Mouse (Mus musculus) kidney, postnatal 10 days (tissue): Measurements from ENCODE around the gene Naxd.
"Not testable (repeated sequence)": the region's sequence is repeated elsewhere in the genome, so short reads cannot be mapped to it uniquely, and the experiment has no call there.

Experiments used
- DNase-seq: peaks from one replicate; pipeline ENCODE4 v3.0.0; 2021; ENCODE audit warnings: mixed read lengths

Naxd gene

DNA sequence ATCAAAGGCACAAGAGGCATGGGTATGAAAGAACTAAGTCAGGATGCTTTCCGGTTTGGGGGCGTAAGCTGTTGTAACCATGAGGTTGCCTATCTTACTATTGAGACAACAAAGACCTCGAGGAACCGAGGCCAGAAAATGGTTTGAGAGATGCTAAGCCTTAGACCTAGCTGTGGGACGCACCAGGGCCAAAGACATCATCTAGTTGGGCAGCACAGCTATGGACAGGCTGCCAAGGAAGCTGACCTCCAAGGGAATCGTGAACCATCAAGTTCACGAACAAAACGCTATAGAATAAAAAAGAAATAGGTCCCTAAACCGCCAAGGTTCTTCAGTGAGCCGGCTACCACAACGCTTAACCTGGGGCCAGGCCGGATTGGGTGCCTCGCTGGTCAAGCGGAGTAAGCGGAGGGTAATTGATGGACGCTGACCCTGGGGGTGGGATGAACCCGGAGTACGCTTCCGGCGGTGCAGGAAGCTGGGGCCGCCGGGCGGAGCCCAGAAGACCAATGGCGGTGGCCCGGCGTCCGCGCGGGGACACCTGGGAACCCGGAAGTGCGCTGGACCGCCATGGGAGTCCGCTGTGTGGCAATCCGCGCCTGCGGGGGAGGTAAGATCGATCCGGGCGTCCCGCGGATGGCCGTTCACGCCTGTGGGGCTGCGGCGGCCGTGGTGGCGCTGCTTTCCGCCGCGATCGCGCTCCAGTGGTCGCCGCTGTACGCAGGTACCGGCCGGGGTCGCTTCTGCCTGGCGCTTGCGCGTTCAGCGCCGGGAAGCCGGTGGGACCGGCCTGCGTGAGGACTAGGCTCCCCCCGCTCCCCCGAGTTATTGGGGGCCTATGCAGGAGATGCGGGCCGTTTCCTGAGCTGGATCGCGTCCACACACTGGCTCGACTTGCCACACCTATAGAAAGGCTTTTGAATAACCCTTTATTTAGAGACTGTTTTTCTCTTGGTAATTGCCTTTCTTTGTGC lies at the start of gene Naxd:
TSS of gene Naxd (plus strand) at position 490 of the 974 bp plus-strand sequence.
- DNase-seq, result peak; percentile 95

GRCm38 (mm10) chr8:11447910-11448570 lies 49.3 kb upstream of the Naxd start:
- DNase-seq, result no peak

- peak; percentile 73 for DNase-seq
Observed at GRCm38 (mm10) chr8:11450184-11451113, 46.9 kb upstream of the Naxd start.

DNA sequence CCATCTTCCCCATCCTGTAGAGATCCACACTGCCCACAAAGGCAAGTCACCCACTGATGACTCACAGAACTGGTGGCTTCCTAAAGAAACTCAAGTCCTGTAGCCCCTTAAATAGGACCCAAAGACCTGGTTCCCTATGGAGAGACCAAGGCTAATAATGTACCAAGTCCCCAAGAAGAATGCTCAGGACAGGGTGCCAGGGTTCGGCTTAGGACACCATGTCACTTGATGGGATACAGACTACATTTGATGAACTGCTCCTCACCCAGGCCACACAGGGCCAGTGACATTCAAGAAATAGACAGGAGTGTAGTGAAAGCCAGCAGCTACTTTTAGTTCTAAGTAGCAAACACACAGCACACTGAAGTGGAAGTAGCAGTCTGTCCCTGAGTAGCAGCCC lies 45.2 kb upstream of the Naxd start:
- no peak for DNase-seq

DNA sequence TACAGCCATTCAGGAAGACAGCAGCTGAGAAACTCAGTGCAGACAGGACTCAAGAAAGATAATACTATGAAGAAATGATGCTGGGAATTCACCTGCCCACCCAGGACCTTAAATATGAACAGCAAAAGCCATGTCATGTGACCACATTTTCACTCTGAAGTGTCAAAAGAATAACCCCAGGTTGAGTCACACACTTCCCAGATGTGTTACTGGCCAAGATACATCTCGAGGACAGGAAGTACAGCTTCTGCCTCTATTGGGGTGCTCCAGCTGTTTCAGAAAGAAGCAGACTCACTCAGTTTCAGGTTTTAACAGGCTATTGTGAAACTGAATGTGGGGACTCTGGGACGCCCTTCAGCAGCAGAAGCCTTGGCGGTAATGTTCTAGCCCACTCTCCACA lies 44.7 kb upstream of the Naxd start:
- no peak for DNase-seq

DNA sequence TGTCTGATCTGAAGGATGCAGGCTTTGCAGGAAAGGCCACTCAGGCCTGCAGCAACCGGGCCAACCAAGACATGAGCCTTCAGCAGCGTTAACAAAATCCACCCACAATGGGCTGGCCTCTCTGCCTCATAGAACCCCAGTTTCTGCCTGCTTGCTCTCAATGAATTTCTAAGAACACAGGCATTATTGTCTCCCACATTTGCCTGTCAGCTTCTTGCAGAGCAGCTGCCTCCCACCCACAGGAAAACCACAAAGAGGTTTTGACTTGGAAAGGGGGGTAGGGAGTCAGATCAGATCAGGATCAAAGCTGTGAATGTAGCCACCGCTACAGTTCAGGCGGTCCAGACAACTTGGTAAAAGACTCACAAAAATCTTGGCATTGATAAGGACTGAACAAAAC lies 44.3 kb upstream of the Naxd start:
- no peak for DNase-seq

GRCm38 (mm10) chr8:11454228-11454627 lies 43.1 kb upstream of the Naxd start:
- DNase-seq, result no peak

DNA sequence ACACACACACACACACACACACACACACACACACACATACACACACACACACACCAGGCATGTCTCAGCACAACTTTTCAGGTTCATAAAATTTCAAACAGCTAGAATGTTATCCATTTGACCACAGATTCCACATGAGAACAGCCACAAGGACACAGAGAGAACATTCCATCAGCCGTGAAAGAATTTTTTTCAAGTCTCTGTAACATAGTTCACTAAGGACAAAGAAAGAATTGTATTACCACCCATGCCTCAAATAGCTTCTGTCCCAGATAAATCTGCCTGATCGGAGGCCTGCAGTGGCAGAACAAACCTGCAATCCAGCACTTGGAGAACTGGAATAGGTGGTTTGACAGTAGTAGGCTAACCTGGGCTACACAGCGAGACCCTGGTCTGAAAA lies 40.0 kb upstream of the Naxd start:
- no peak for DNase-seq

- DNase-seq, result peak; percentile 71
Observed at GRCm38 (mm10) chr8:11457981-11458836, 39.1 kb upstream of the Naxd start.

DNA sequence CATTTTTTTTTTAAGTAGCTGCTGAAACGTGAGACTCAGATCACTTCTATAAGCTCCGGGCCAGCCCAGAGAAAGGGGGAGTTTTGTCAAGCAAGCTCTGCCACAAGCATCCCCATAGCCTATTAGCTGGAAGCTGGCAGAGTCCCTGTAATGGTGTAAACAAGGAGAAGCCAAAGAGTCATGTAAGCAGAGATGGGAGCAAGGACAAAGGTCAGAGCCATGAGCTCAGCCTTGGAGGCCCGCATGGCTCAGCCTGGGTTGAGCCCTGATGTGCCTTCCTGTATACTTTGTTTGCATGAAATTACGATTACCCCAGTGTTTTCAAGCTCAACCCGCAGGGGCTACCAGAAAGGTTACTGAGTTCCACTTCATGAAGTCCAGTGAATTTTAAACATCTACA lies 38.3 kb upstream of the Naxd start:
- peak; percentile 57 for DNase-seq

- peak; percentile 88 for DNase-seq
Observed at GRCm38 (mm10) chr8:11460934-11461333, 36.4 kb upstream of the Naxd start.

DNA sequence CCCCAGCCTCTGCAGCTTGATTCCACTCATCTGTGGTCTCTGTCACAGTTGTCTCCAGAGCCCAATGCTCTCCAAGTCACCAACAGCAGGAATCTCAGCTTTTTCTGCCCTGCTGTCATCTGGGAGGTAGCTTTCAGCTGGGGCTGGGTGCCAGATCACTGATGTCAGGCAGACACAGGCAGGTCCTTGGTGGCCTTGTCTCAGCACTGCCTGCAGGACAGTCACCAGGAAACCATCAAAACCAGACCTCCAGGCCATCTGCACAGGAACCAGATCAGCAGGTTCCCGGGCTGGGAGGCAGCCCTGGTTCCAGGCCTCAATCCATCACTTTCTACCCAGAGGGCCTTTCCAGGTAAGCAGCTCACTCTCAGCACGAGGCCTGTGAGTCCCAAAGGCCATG lies 35.5 kb upstream of the Naxd start:
- DNase-seq, result no peak

GRCm38 (mm10) chr8:11462641-11463040 lies 34.7 kb upstream of the Naxd start:
- no peak for DNase-seq

GRCm38 (mm10) chr8:11463541-11463888 lies 33.8 kb upstream of the Naxd start:
- DNase-seq, result no peak

DNA sequence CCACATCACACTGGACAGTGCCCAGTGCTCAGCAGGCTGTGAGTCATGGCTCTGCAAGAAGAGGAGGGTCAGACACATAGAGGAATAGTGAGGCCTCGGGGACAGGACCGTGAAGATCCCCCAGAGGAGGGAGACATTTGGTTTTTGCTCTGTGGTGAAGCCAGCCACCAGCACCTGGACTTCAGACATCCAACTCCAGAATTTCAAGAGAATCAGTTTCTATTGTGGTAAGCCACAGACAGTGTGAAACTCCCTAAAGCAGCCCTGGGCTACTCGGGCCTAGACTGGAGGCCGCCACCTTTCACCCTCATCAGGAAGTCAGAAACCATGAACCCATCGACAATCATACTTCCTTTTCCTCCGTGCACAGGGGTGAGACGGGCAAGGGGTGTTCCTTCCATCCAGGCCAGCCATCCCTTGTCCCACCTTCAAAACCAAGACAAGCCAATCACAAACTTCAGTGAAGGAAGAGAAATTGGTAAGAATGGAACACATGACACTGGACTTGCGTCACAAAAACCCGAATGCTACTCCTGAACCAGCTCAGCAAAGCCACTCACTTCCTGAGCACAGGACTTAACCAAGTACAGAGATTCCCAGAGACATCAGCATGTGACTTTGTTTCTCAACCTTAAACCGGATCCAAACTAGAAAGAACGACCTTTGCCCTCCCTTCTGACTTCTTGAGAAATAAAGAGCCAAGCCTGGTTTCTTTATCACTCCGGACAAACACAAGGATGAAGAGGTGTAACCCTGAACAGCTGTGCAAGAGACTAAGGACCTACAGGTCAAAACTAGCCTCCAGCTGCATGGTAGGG lies 33.2 kb upstream of the Naxd start:
- no peak for DNase-seq

DNA sequence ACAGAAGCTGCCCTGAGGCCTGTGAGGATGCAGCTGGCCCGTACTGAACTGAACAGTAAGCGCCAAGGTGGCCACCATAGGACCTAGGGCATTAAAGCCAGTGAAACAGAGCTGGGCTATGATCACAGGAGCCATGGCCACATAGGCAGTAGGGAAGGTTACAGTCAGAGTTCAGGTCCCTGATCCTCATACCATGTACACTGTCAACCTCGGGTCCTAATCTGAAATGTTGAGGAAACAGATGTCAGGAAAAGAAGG lies 32.7 kb upstream of the Naxd start:
- DNase-seq, result no peak

DNA sequence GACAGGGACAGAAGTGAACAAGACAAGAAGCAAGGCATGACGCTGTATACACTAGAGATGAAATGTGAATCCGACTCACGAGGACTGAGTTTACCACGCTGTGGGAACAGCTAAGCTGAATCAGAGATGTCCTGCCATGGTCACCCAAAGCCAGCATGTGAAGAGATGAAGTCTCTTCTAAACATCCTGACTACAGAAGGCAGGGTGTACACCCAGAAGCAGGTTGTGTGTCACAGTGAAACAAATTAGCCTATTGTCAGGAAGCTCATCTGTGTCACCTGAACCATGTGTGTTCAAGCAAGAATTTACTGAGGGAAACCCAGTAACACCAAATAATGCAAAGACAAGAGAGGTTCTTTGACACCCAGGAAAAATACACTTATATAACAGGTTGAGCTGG lies 31.7 kb upstream of the Naxd start:
- DNase-seq, result no peak

- DNase-seq, result not testable (repeated sequence)
Observed at GRCm38 (mm10) chr8:11466528-11466927, 30.8 kb upstream of the Naxd start.

- DNase-seq, result peak; percentile 84
Observed at GRCm38 (mm10) chr8:11469095-11469494, 28.2 kb upstream of the Naxd start.

- DNase-seq, result no peak
Observed at GRCm38 (mm10) chr8:11470694-11471093, 26.6 kb upstream of the Naxd start.

DNA sequence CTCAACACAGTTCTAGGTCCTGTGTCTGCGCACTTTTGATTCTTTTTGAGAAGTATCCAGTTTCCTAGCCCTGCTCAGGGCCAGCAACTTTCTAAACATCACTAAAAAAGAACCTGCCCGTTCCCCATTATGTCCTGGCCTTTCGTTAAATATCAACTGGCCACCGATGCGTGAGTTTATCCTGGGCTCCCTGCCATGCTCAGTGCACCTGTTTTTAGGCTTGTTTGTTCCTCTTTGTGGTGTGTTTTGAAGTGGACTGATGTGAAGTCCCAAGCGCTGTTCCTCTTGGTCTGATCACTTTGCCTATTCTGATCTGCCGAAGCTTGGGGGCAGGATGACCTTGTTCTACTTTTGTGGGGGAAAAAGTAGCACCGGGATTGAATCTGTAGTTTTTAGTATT lies 26.0 kb upstream of the Naxd start:
- DNase-seq, result peak; percentile 76

DNA sequence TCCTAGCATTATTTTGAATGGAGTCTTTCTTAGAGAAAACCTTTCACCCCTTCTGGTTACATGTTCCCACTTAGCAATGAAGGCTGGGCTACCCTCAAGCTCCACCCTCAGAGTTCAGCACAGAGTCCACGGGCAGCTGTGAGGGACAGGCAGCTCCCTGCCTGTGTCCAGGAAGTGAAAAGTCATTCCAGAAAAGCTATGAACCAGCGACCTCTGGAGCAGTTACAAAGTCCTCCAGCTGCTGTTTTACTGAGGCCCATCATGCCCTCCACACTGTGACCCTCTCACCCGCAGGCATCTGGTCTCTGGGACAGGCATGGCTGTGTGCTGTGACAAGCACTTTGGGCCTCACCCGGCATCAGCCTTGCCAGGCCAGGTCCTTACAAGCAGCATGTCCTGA lies 24.2 kb upstream of the Naxd start:
- DNase-seq, result peak; percentile 84
